Mouse (Mus musculus): ENCODE data around the gene E2f6.

Gene E2f6

DNA sequence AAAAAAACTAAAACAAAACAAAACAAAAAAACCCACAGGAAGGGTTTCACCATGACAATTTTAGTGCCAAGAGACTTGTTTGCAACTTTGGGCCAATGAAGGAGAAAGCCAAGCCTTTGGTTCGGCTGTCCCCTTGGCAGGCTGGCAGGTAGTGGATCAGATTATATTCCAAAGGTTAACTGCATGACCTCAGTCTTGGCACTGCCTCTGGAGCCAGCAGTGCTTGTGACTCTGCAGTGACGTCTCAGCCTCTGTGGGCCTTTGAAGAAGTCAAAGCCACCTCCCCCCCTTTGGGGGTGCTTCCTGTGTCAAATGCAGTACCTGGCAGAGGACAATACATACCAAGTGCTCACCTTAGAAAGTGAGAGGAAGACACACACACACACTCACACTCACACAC is 63.3 kb downstream of the E2f6 start:
- no peak for DNase-seq (ENCODE audit: low spot score)

DNA sequence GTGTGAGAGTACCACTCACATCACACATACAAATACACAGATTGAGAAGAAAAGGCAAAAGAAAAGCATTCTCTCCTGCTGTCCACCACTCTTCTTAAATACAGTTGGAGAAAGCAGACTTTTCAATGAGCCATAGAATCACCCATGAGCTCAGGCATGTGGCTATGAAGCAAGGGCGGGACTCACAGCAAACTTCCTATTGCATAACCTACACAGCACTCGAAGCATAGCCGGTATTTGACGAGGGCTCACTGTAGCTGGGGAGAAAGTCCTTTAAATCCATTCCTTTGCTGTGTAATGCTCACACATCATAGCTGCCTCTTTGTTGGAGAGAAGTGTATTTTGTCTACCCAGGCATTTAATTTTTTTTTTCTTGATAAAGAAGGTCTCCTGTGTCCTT is 64.5 kb downstream of the E2f6 start:
- DNase-seq (ENCODE audit: low spot score), result no peak

GRCm38 (mm10) chr12:16875678-16876077 is 64.9 kb downstream of the E2f6 start:
- DNase-seq (ENCODE audit: low spot score), result no peak

- DNase-seq (ENCODE audit: low spot score), result no peak
These were observed 65.9 kb downstream of the E2f6 start for GRCm38 (mm10) chr12:16876667-16877066.

DNA sequence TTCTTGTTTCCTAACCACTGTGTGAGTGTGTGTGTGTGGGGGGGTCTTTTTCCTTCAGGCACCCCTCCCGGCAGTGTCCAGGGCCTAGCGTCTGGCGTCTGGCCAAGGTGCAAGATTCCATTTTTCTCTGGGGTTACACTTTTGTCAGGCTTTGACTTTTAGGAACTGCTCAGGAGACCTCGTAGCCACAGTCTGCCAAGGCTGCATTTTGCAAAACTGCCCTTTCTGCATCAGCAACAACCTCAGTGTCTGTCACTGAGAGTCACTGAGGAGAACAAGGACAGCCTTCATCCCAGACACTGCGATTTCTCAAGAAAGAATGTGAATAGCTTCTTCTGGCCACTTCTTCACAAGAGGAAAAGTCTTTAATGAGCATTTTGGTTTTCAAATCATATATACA is 66.4 kb downstream of the E2f6 start:
- no peak for DNase-seq (ENCODE audit: low spot score)

DNA sequence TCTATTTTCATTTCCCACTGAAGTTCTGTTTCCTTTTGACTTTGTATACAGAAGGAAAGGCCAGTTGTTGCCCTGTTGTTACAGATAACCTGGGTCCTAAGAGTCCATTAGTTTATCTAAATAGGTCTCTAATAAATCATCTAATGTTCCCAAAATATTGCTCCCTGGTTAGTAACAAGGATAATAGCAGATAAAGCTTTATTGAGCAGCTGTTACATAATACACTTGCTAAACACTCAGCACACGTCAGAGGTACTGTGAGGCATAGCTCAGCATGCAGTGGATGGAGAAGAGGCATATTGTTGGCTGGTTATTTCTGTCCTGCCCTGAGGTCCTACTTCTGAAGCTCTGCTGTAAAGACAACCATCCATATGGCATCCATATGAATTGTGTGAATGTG is 66.9 kb downstream of the E2f6 start:
- no peak for DNase-seq (ENCODE audit: low spot score)

DNA sequence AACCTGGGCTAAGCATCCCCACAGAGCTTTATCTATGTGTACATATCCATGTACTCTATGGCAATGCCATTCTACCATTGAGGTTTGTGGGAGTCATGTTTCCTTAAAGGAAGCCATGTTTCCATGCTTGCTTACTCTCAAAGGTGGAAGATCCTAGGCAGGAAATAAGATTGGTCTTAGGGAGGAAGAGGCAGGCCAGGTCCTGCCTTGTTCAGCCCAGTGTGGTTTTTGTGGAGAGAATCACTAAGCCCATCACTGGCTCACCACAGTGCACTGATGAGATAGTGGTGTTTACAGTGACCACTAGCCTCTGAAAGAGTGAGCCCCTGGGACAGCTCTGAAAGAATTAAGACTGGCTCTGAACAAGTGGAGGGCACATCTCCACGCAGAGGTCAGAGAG is 68.6 kb downstream of the E2f6 start:
- no peak for DNase-seq (ENCODE audit: low spot score)

- DNase-seq (ENCODE audit: low spot score), result no peak
These were observed 69.3 kb downstream of the E2f6 start for GRCm38 (mm10) chr12:16880077-16880476.

- DNase-seq (ENCODE audit: low spot score), result no peak
These were observed 71.7 kb downstream of the E2f6 start for GRCm38 (mm10) chr12:16882442-16882841.

GRCm38 (mm10) chr12:16883111-16883510 is 72.3 kb downstream of the E2f6 start:
- DNase-seq (ENCODE audit: low spot score), result no peak

DNA sequence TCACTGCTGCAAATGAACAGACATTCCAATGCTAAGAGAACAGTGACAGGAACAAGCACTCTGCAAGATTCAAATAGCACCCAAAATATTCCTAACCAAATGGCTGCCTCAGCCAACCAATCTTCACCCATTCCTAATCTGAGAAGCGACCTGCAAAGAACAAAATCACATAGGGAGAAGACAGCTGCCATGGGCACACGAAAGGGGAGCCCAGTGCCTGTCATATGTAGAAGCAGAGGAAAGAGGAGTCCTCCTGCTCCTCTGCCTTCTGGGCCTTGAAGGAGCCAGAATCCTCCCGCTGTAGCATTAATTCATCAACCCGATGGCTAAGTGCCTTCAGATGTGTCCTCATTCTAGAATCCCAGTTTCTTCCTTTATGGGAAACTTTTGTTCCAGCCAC is 73.8 kb downstream of the E2f6 start:
- no peak for DNase-seq (ENCODE audit: low spot score)

- DNase-seq (ENCODE audit: low spot score), result no peak
These were observed 75.6 kb downstream of the E2f6 start for GRCm38 (mm10) chr12:16886354-16886753.

All from ovary, adult 18-20 months (tissue).